In genomic region chr14:24207360-24207752, GRCm38 (mm10) we compare ENCODE assay signal across 11 mouse cellular contexts. TPM values are rescaled to one million over a fixed set of nuclear protein-coding genes. Genes with fewer than 3 reads are reported as not detected.
DNase-seq lines count a peak whose midpoint lies in the region; ATAC-seq lines count a peak whose summit lies in the region.
"Had no signal": no experiment of that assay in that cellular context is flagged by ENCODE, and none has a peak within 500 bp of the region (broad histone marks: within the 10 kb centered on the region; RNA-seq: fewer than 3 reads in every experiment).

No protein-coding gene starts in this region.

- H3K27me3 ChIP-seq in forebrain, embryonic 11.5 days (ENCODE audit: control insufficient read depth, insufficient read depth, low read length): no peaks in the 10 kb centered on the region
- no peaks in the 10 kb centered on the region for H3K27me3 ChIP-seq in forebrain, embryonic 13.5 days
- H3K27me3 ChIP-seq in hindbrain, embryonic 15.5 days: no peaks in the 10 kb centered on the region
- H3K27me3 ChIP-seq in hindbrain, embryonic 11.5 days (ENCODE audit: control insufficient read depth, insufficient read depth, low read length): no peaks in the 10 kb centered on the region

- H3K4me1 ChIP-seq in forebrain, embryonic 11.5 days (replicated peaks; ENCODE audit: control insufficient read depth, insufficient read depth, low read length): peaks cover 16% of the 10 kb centered on the region
- peaks cover 49% of the 10 kb centered on the region for H3K4me1 ChIP-seq in forebrain, embryonic 13.5 days
- H3K4me1 ChIP-seq in hindbrain, embryonic 15.5 days (replicated peaks): peaks cover 57% of the 10 kb centered on the region
- H3K4me1 ChIP-seq in hindbrain, embryonic 11.5 days (replicated peaks; ENCODE audit: control insufficient read depth, insufficient read depth, low read length): peaks cover 3% of the 10 kb centered on the region

- ATAC-seq in forebrain, embryonic 11.5 days (replicated peaks; ENCODE audit: low FRiP score): no peak
- no peak for ATAC-seq in forebrain, embryonic 13.5 days
- no peak for ATAC-seq in hindbrain, embryonic 15.5 days (ENCODE audit: low FRiP score, low read depth)
- no peak for ATAC-seq in hindbrain, embryonic 11.5 days (ENCODE audit: low FRiP score)
- no peak for ATAC-seq in activated CD4-positive, CD25-positive, alpha-beta regulatory T cell, adult 4 months
- ATAC-seq: liver, postnatal 0 days had no signal

- WGBS in forebrain, embryonic 11.5 days: 86% methylated on average over 13 of the region's 13 CpGs
- 87% methylated on average over 13 of the region's 13 CpGs for WGBS in forebrain, embryonic 13.5 days
- WGBS in hindbrain, embryonic 15.5 days: 71% methylated on average over 13 of the region's 13 CpGs
- WGBS in hindbrain, embryonic 11.5 days: 81% methylated on average over 13 of the region's 13 CpGs

- no peak overlapping the region for H3K9ac ChIP-seq in forebrain, embryonic 11.5 days (ENCODE audit: low read length)
- H3K9ac ChIP-seq in forebrain, embryonic 13.5 days: no peak overlapping the region
- H3K9ac ChIP-seq in hindbrain, embryonic 15.5 days: no peak overlapping the region
- no peak overlapping the region for H3K9ac ChIP-seq in hindbrain, embryonic 11.5 days (ENCODE audit: low read depth, low read length)
- H3K9ac ChIP-seq: liver, postnatal 0 days had no signal

- DNase-seq in forebrain, embryonic 11.5 days (ENCODE audit: low spot score): no peak
- no peak for DNase-seq in hindbrain, embryonic 11.5 days (ENCODE audit: low spot score)
- DNase-seq in forelimb bud, embryonic 11.5 days (ENCODE audit: low read depth, low spot score): peak; percentile 23
- DNase-seq in mesoderm, embryonic 11.5 days (ENCODE audit: low read depth, low spot score): peak; percentile 39
- DNase-seq in testis, postnatal 14 days (ENCODE audit: low spot score): no peak
- DNase-seq: gastrocnemius, postnatal 25 days; kidney, postnatal 14 days; liver, postnatal 0 days had no signal

- H3K4me3 ChIP-seq in forebrain, embryonic 11.5 days (ENCODE audit: low read depth, low read length): no peak overlapping the region
- H3K4me3 ChIP-seq in forebrain, embryonic 13.5 days: no peak overlapping the region
- no peak overlapping the region for H3K4me3 ChIP-seq in hindbrain, embryonic 15.5 days
- no peak overlapping the region for H3K4me3 ChIP-seq in hindbrain, embryonic 11.5 days (ENCODE audit: low read depth, low read length)

- H3K27ac ChIP-seq in forebrain, embryonic 11.5 days (ENCODE audit: low read depth, low read length): no peak overlapping the region
- no peak overlapping the region for H3K27ac ChIP-seq in forebrain, embryonic 13.5 days
- peak overlapping the region; percentile 23; the same call in 1 of the 2 replicates for H3K27ac ChIP-seq in hindbrain, embryonic 15.5 days (replicated peaks)
- no peak overlapping the region for H3K27ac ChIP-seq in hindbrain, embryonic 11.5 days (ENCODE audit: low read depth, low read length)

- 0 out of 2 replicates have a peak overlapping the region, but pooled peaks have one; percentile 5 for H3K4me2 ChIP-seq in forebrain, embryonic 11.5 days (ENCODE audit: low read depth, low read length, severe bottlenecking)
- H3K4me2 ChIP-seq in forebrain, embryonic 13.5 days: no peak overlapping the region
- H3K4me2 ChIP-seq in hindbrain, embryonic 15.5 days: no peak overlapping the region
- H3K4me2 ChIP-seq in hindbrain, embryonic 11.5 days (replicated peaks; ENCODE audit: low read depth, low read length): no peak overlapping the region

- H3K36me3 ChIP-seq in forebrain, embryonic 11.5 days (ENCODE audit: control insufficient read depth, insufficient read depth, low read length): no peaks in the 10 kb centered on the region
- H3K36me3 ChIP-seq in forebrain, embryonic 13.5 days (ENCODE audit: poor library complexity, severe bottlenecking): no peaks in the 10 kb centered on the region
- no peaks in the 10 kb centered on the region for H3K36me3 ChIP-seq in hindbrain, embryonic 15.5 days
- H3K36me3 ChIP-seq in hindbrain, embryonic 11.5 days (ENCODE audit: control insufficient read depth, insufficient read depth, low read length): no peaks in the 10 kb centered on the region

- H3K9me3 ChIP-seq in forebrain, embryonic 11.5 days (ENCODE audit: control insufficient read depth, low read length): no peaks in the 10 kb centered on the region
- no peaks in the 10 kb centered on the region for H3K9me3 ChIP-seq in forebrain, embryonic 13.5 days (replicated peaks)
- no peaks in the 10 kb centered on the region for H3K9me3 ChIP-seq in hindbrain, embryonic 15.5 days
- no peaks in the 10 kb centered on the region for H3K9me3 ChIP-seq in hindbrain, embryonic 11.5 days (ENCODE audit: control insufficient read depth, low read length)

RNA-seq across cellular contexts. Expression of gene Dlg5, which starts 38.4 kb away (rescaled TPM):
- polyA plus RNA-seq in forebrain, embryonic 11.5 days (2014; fragmentation: Nextera tagmentation; extraction: Ambion mirVana): 26.0 and 29.4 TPM in 2 replicates
- polyA plus RNA-seq in forebrain, embryonic 13.5 days (2015; fragmentation: Nextera tagmentation; extraction: Ambion mirVana): 15.5 and 18.4 TPM in 2 replicates
- polyA plus RNA-seq in hindbrain, embryonic 15.5 days (2015; fragmentation: Nextera tagmentation; extraction: Ambion mirVana): 20.0 and 20.6 TPM in 2 replicates
- 20.8 and 26.9 TPM in 2 replicates for polyA plus RNA-seq in hindbrain, embryonic 11.5 days (2014; fragmentation: Nextera tagmentation; extraction: Ambion mirVana)
- polyA plus RNA-seq in activated CD4-positive, CD25-positive, alpha-beta regulatory T cell, adult 4 months (2017; shearing (Covaris generic)): under 1 TPM; 0.29 to 0.52 TPM

Comparison
In these comparisons a context has a peak if more than half of its experiments do, and no peak if none do; other contexts are left out.
1. DNase-seq: peak in forelimb bud, embryonic 11.5 days (single experiment) and mesoderm, embryonic 11.5 days (single experiment); none in forebrain, embryonic 11.5 days (single experiment), hindbrain, embryonic 11.5 days (single experiment) and testis, postnatal 14 days (single experiment).
2. RNA of gene Dlg5, which starts 38.4 kb away (polyA plus RNA-seq): 20.8 to 26.9 TPM in hindbrain, embryonic 11.5 days, 26.0 to 29.4 TPM in forebrain, embryonic 11.5 days, 20.0 to 20.6 TPM in hindbrain, embryonic 15.5 days and 15.5 to 18.4 TPM in forebrain, embryonic 13.5 days; 0.29 to 0.52 TPM in activated CD4-positive, CD25-positive, alpha-beta regulatory T cell, adult 4 months; every median in the first group is over 10 times any median in the second.